Mouse (Mus musculus) mesoderm, embryonic 11.5 days (tissue): ENCODE measurements around the gene Sun5.

Experiments used
- DNase-seq: peaks from one replicate; pipeline ENCODE4 v3.0.0-alpha.2; 2012; ENCODE audit warnings: low read depth, low spot score

Gene Sun5

GRCm38 (mm10) chr2:153809921-153810320 lies 61.0 kb downstream of the Sun5 start:
- no peak for DNase-seq

- no peak for DNase-seq
These were observed 62.0 kb downstream of the Sun5 start for GRCm38 (mm10) chr2:153808841-153809240.

- DNase-seq = no peak
These were observed 62.7 kb downstream of the Sun5 start for GRCm38 (mm10) chr2:153808146-153808545.

- DNase-seq = peak; percentile 40
These were observed 63.4 kb downstream of the Sun5 start for GRCm38 (mm10) chr2:153807464-153807863.
